Mouse (Mus musculus): ENCODE measurements around the gene Itsn1.

The Itsn1 gene

GRCm38 (mm10) chr16:91767165-91767701, 38.2 kb downstream of the Itsn1 start:
- in situ Hi-C loops (cut with MboI, MseI) = no loop called here

- in situ Hi-C loops (cut with MboI, MseI) = no loop called here
Measured at GRCm38 (mm10) chr16:91768586-91768985, 39.5 kb downstream of the Itsn1 start.

GRCm38 (mm10) chr16:91769911-91770310, 40.8 kb downstream of the Itsn1 start:
- in situ Hi-C loops (cut with MboI, MseI) = no loop called here

GRCm38 (mm10) chr16:91770662-91771061, 41.6 kb downstream of the Itsn1 start:
- in situ Hi-C loops (cut with MboI, MseI) = no loop called here

- in situ Hi-C loops (cut with MboI, MseI) = no loop called here
Measured at GRCm38 (mm10) chr16:91771334-91771733, 42.3 kb downstream of the Itsn1 start.

- in situ Hi-C loops (cut with MboI, MseI) = no loop called here
Measured at GRCm38 (mm10) chr16:91772586-91772985, 43.5 kb downstream of the Itsn1 start.

GRCm38 (mm10) chr16:91779576-91779975, 50.5 kb downstream of the Itsn1 start:
- in situ Hi-C loops (cut with MboI, MseI) = no loop called here

GRCm38 (mm10) chr16:91780151-91780550, 51.1 kb downstream of the Itsn1 start:
- in situ Hi-C loops (cut with MboI, MseI) = no loop called here

- in situ Hi-C loops (cut with MboI, MseI) = no loop called here
Measured at GRCm38 (mm10) chr16:91780826-91781225, 51.7 kb downstream of the Itsn1 start.

- in situ Hi-C loops (cut with MboI, MseI) = no loop called here
Measured at GRCm38 (mm10) chr16:91783191-91783590, 54.1 kb downstream of the Itsn1 start.

GRCm38 (mm10) chr16:91784298-91784697, 55.2 kb downstream of the Itsn1 start:
- in situ Hi-C loops (cut with MboI, MseI) = no loop called here

- in situ Hi-C loops (cut with MboI, MseI) = no loop called here
Measured at GRCm38 (mm10) chr16:91786425-91786824, 57.3 kb downstream of the Itsn1 start.

- in situ Hi-C loops (cut with MboI, MseI) = no loop called here
Measured at GRCm38 (mm10) chr16:91789728-91790127, 60.6 kb downstream of the Itsn1 start.

GRCm38 (mm10) chr16:91792477-91793196, 63.6 kb downstream of the Itsn1 start:
- in situ Hi-C loops (cut with MboI, MseI) = no loop called here

GRCm38 (mm10) chr16:91793507-91794278, 64.6 kb downstream of the Itsn1 start:
- in situ Hi-C loops (cut with MboI, MseI) = no loop called here

- in situ Hi-C loops (cut with MboI, MseI) = no loop called here
Measured at GRCm38 (mm10) chr16:91794306-91794705, 65.2 kb downstream of the Itsn1 start.

GRCm38 (mm10) chr16:91795044-91795443, 66.0 kb downstream of the Itsn1 start:
- in situ Hi-C loops (cut with MboI, MseI) = no loop called here

- in situ Hi-C loops (cut with MboI, MseI) = no loop called here
Measured at GRCm38 (mm10) chr16:91795606-91796005, 66.5 kb downstream of the Itsn1 start.

GRCm38 (mm10) chr16:91801426-91801825, 72.3 kb downstream of the Itsn1 start:
- in situ Hi-C loops (cut with MboI, MseI) = no loop called here

- in situ Hi-C loops (cut with MboI, MseI) = no loop called here
Measured at GRCm38 (mm10) chr16:91802461-91803062, 73.5 kb downstream of the Itsn1 start.

- in situ Hi-C loops (cut with MboI, MseI) = no loop called here
Measured at GRCm38 (mm10) chr16:91804418-91804817, 75.3 kb downstream of the Itsn1 start.

GRCm38 (mm10) chr16:91804831-91805230, 75.8 kb downstream of the Itsn1 start:
- in situ Hi-C loops (cut with MboI, MseI) = no loop called here

Data from T-helper 1 cell (primary cell).